Mouse (Mus musculus) adrenal gland, adult 18-20 months (tissue): ENCODE data around the gene Nrm. TPM values are rescaled to one million over a fixed set of nuclear protein-coding genes. Genes with fewer than 3 reads are reported as not detected.

Source experiments
- DNase-seq, 2 experiments: peaks; one replicate each; pipeline ENCODE4 v3.0.0; 2021 to 2022; ENCODE audit warnings: low spot score in 2 of 2
- total RNA-seq, 2 experiments: library from RNA; stranded (reverse); gene quantifications; 1 replicate in 1 of 2; 2 replicates in 1 of 2; pipeline ENCODE4 v1.2.3; 2021

The Nrm gene
- total RNA-seq, 2 experiments from 2014 or later: 2.3 TPM

GRCm38 (mm10) chr17:35865481-35866280 lies 4.6 kb downstream of the Nrm start, which contains the start of gene Ppp1r18:
Ppp1r18 (plus strand) TSS chr17:35865593.
- peak; percentile 65 to 70 for DNase-seq

- DNase-seq: peak; percentile 77
These were observed 5.2 kb downstream of the Nrm start for GRCm38 (mm10) chr17:35866281-35866831.

GRCm38 (mm10) chr17:35866911-35867890 lies 6.1 kb downstream of the Nrm start:
- peak; percentile 52 to 54 for DNase-seq

GRCm38 (mm10) chr17:35868165-35868820 lies 7.2 kb downstream of the Nrm start:
- DNase-seq: peak in 1 of 2 experiments; percentile 40

GRCm38 (mm10) chr17:35868961-35869345 lies 7.8 kb downstream of the Nrm start:
- DNase-seq: peak in 1 of 2 experiments; percentile 13

GRCm38 (mm10) chr17:35869346-35870067 lies 8.4 kb downstream of the Nrm start:
- peak; percentile 45 to 55 for DNase-seq

- DNase-seq: peak; percentile 65
These were observed 9.2 kb downstream of the Nrm start for GRCm38 (mm10) chr17:35870151-35870883.

GRCm38 (mm10) chr17:35870884-35871696 lies 10.0 kb downstream of the Nrm start:
- DNase-seq: peak; percentile 24 to 51

- DNase-seq: peak; percentile 95 to 98
These were observed 12.8 kb downstream of the Nrm start for GRCm38 (mm10) chr17:35873774-35874519.

- DNase-seq: no peak
These were observed 13.6 kb downstream of the Nrm start for GRCm38 (mm10) chr17:35874721-35875120.

- peak; percentile 91 to 96 for DNase-seq
These were observed 18.3 kb downstream of the Nrm start, which contains the start of gene Dhx16 for GRCm38 (mm10) chr17:35879245-35880057. Dhx16 (plus strand) TSS chr17:35879819.

- DNase-seq: no peak
These were observed 21.8 kb downstream of the Nrm start for GRCm38 (mm10) chr17:35882924-35883323.

GRCm38 (mm10) chr17:35883777-35884176 lies 22.7 kb downstream of the Nrm start:
- DNase-seq: no peak

- no peak for DNase-seq
These were observed 26.6 kb downstream of the Nrm start for GRCm38 (mm10) chr17:35887725-35888124.

- peak; percentile 92 to 93 for DNase-seq
These were observed 35.9 kb downstream of the Nrm start, which contains the start of gene 2310061I04Rik for GRCm38 (mm10) chr17:35896781-35897643. 2310061I04Rik (minus strand) TSS chr17:35897431.
